Mouse (Mus musculus) embryonic stem cell, embryonic (primary cell): Measurements from ENCODE around the gene Prim2.

Experiments
- CTCF ChIA-PET, 4 experiments: fragments of 300-600 bp in 2 of 4; fragments of 350-600 bp in 2 of 4; sonication (Branson Sonifier 250); formaldehyde crosslinking; loops; one replicate each; lab custom pipeline; 2022; ENCODE audit warnings: inconsistent platforms in 2 of 4; lab: Charles Lee
- POLR2A ChIA-PET, 4 experiments: fragments of 300-600 bp in 2 of 4; fragments of 350-600 bp in 2 of 4; sonication (Branson Sonifier 250); formaldehyde crosslinking; loops; one replicate each; lab custom pipeline; 2022; ENCODE audit warnings: antibody characterized with exemption in 4 of 4, inconsistent platforms in 1 of 4; lab: Charles Lee

The Prim2 gene

GRCm38 (mm10) chr1:33495586-33495985 lies 174.0 kb downstream of the Prim2 start:
- ChIA-PET CTCF (no interaction called here), POLR2A (interaction anchor here in 1 of 4 experiments (1.0 kb wide), 1 partner anchor 12 kb away, joined by 3 read pairs; no protein-coding TSS in a partner anchor)

- POLR2A ChIA-PET, result interaction anchor here in 1 of 4 experiments (1.0 to 1.1 kb wide), 3 partner anchors 8 to 29 kb away, joined by 3 read pairs; no protein-coding TSS in a partner anchor
Measured at GRCm38 (mm10) chr1:33495203-33495553, 174.4 kb downstream of the Prim2 start.

GRCm38 (mm10) chr1:33494524-33495202 lies 174.9 kb downstream of the Prim2 start:
- POLR2A ChIA-PET, result interaction anchor here in 1 of 4 experiments (1.0 to 1.1 kb wide), 2 partner anchors 9 to 30 kb away, joined by 3 read pairs; no protein-coding TSS in a partner anchor

More at GRCm38 (mm10) chr1:33495203-33495553, 174.4 kb downstream of the Prim2 start:
- CTCF ChIA-PET, result no interaction called here

GRCm38 (mm10) chr1:33490220-33490619 lies 179.4 kb downstream of the Prim2 start:
- POLR2A ChIA-PET, result interaction anchor here in 1 of 4 experiments (0.6 kb wide), 1 partner anchor 154 kb away, joined by 3 read pairs; no protein-coding TSS in a partner anchor

More at GRCm38 (mm10) chr1:33494524-33495202, 174.9 kb downstream of the Prim2 start:
- CTCF ChIA-PET, result no interaction called here

GRCm38 (mm10) chr1:33488372-33488771 lies 181.2 kb downstream of the Prim2 start:
- CTCF ChIA-PET, result no interaction called here
- POLR2A ChIA-PET, result interaction anchor here in 1 of 4 experiments (1.6 kb wide), 1 partner anchor 9 kb away, joined by 3 read pairs; no protein-coding TSS in a partner anchor

More at GRCm38 (mm10) chr1:33490220-33490619, 179.4 kb downstream of the Prim2 start:
- CTCF ChIA-PET, result no interaction called here

- ChIA-PET CTCF (no interaction called here), POLR2A (interaction anchor here in 2 of 4 experiments (0.6 to 0.9 kb wide), 4 partner anchors 16 to 419 kb away, joined by 3 to 4 read pairs (median 3); no protein-coding TSS in a partner anchor)
Measured at GRCm38 (mm10) chr1:33483746-33484145, 185.8 kb downstream of the Prim2 start.

GRCm38 (mm10) chr1:33480382-33480781 lies 189.2 kb downstream of the Prim2 start:
- ChIA-PET POLR2A (interaction anchor here in 1 of 4 experiments (0.6 to 1.0 kb wide), 2 partner anchors 21 to 168 kb away, joined by 3 to 4 read pairs; no protein-coding TSS in a partner anchor), CTCF (no interaction called here)

GRCm38 (mm10) chr1:33471069-33471468 lies 198.5 kb downstream of the Prim2 start:
- CTCF ChIA-PET, result no interaction called here
- POLR2A ChIA-PET, result no interaction called here

GRCm38 (mm10) chr1:33470222-33470621 lies 199.4 kb downstream of the Prim2 start:
- POLR2A ChIA-PET, result interaction anchor here in 1 of 4 experiments (0.5 kb wide), 1 partner anchor 15 kb away, joined by 5 read pairs; no protein-coding TSS in a partner anchor
- CTCF ChIA-PET, result no interaction called here

- POLR2A ChIA-PET, result interaction anchor here in 1 of 4 experiments (0.9 kb wide), 1 partner anchor 20 kb away, joined by 3 read pairs; no protein-coding TSS in a partner anchor
- CTCF ChIA-PET, result no interaction called here
Measured at GRCm38 (mm10) chr1:33464234-33464633, 205.4 kb downstream of the Prim2 start.

- ChIA-PET CTCF (interaction anchor here in 2 of 4 experiments (0.6 to 1.0 kb wide), 2 partner anchors 76 to 175 kb away, joined by 4 to 6 read pairs; no protein-coding TSS in a partner anchor), POLR2A (interaction anchor here in 1 of 4 experiments (0.8 kb wide), 1 partner anchor 12 kb away, joined by 3 read pairs; no protein-coding TSS in a partner anchor)
Measured at GRCm38 (mm10) chr1:33460703-33461102, 208.9 kb downstream of the Prim2 start.

- ChIA-PET CTCF (interaction anchor here in 1 of 4 experiments (1.0 kb wide), 1 partner anchor 76 kb away, joined by 4 read pairs; no protein-coding TSS in a partner anchor), POLR2A (interaction anchor here in 1 of 4 experiments (1.0 kb wide), 1 partner anchor 20 kb away, joined by 3 read pairs; no protein-coding TSS in a partner anchor)
Measured at GRCm38 (mm10) chr1:33460262-33460661, 209.3 kb downstream of the Prim2 start.

GRCm38 (mm10) chr1:33458950-33459349 lies 210.6 kb downstream of the Prim2 start:
- CTCF ChIA-PET, result no interaction called here
- POLR2A ChIA-PET, result interaction anchor here in 1 of 4 experiments (1.0 kb wide), 1 partner anchor 21 kb away, joined by 3 read pairs; no protein-coding TSS in a partner anchor

GRCm38 (mm10) chr1:33454251-33454650 lies 215.3 kb downstream of the Prim2 start:
- ChIA-PET POLR2A (no interaction called here), CTCF (no interaction called here)

GRCm38 (mm10) chr1:33453299-33453698 lies 216.3 kb downstream of the Prim2 start:
- POLR2A ChIA-PET, result no interaction called here
- CTCF ChIA-PET, result no interaction called here

- CTCF ChIA-PET, result no interaction called here
- POLR2A ChIA-PET, result no interaction called here
Measured at GRCm38 (mm10) chr1:33447179-33447578, 222.4 kb downstream of the Prim2 start.

GRCm38 (mm10) chr1:33436167-33436566 lies 233.4 kb downstream of the Prim2 start:
- ChIA-PET CTCF (no interaction called here), POLR2A (no interaction called here)
